Mouse (Mus musculus) heart, adult 2 months (tissue): ENCODE results near the gene Nsun4.

ENCODE experiments used
- CTCF ChIP-seq: fragments of 200-600 bp; IDR thresholded peaks from 2 replicates; pipeline ENCODE4 v1.8.1; 2022; ENCODE audit warnings: antibody characterized with exemption, mild to moderate bottlenecking, moderate library complexity
- EP300 ChIP-seq: fragments of 200-500 bp; IDR thresholded peaks from 2 replicates; pipeline ENCODE4 v1.6.1; 2011; ENCODE audit warnings: low read depth, low read length, control low read depth; ENCODE audit not compliant: insufficient read depth
- POLR2A ChIP-seq: fragments of 200-500 bp; IDR thresholded peaks from 2 replicates; pipeline ENCODE4 v1.6.1; 2011; ENCODE audit warnings: mild to moderate bottlenecking, low read depth, low read length, control low read depth; ENCODE audit not compliant: insufficient read depth

GRCm38 (mm10) chr4:116046604-116047003, 7.1 kb downstream of the Nsun4 start:
- TF ChIP-seq CTCF (no peak), POLR2A (no peak), EP300 (no peak)
